Mouse (Mus musculus) lung, adult 2 months (tissue): ENCODE measurements at regions not wholly inside any gene's neighbourhood (a gene's known extent, or its start where the extent isn't known, plus 50 kb on each side); places are given as distances from the start of the nearest gene placed in this dataset.

Experiments used
- DNase-seq: peaks from one replicate; pipeline ENCODE4 v3.0.0; 2022
- H3K4me1 ChIP-seq: fragments of 200-500 bp; 2 replicates; pipeline ENCODE4 v1.6.1; 2011; ENCODE audit warnings: low read length; ENCODE audit not compliant: control insufficient read depth, insufficient read depth
- H3K4me3 ChIP-seq: fragments of 200-500 bp; replicated peaks from 2 replicates; pipeline ENCODE3; 2011; ENCODE audit warnings: low read depth, mild to moderate bottlenecking, control low read depth, low read length; ENCODE audit errors: extremely low read depth
- CTCF ChIP-seq: fragments of 200-500 bp; IDR thresholded peaks from 2 replicates; pipeline ENCODE4 v1.5.1; 2011; ENCODE audit warnings: mild to moderate bottlenecking, low read length, control low read depth; ENCODE audit not compliant: insufficient read depth
- POLR2A ChIP-seq: fragments of 200-500 bp; IDR thresholded peaks from 2 replicates; pipeline ENCODE4 v1.6.1; 2011; ENCODE audit warnings: low read depth, mild to moderate bottlenecking, control low read depth, low read length, borderline replicate concordance; ENCODE audit errors: extremely low read depth
- WGBS: fragments of 180-500 bp; shearing (Covaris S2); methylation state at CpG from one replicate; pipeline ENCODE4 v1.1.7; 2018; 5-methylcytosine and 5-hydroxymethylcytosine counted together

DNA sequence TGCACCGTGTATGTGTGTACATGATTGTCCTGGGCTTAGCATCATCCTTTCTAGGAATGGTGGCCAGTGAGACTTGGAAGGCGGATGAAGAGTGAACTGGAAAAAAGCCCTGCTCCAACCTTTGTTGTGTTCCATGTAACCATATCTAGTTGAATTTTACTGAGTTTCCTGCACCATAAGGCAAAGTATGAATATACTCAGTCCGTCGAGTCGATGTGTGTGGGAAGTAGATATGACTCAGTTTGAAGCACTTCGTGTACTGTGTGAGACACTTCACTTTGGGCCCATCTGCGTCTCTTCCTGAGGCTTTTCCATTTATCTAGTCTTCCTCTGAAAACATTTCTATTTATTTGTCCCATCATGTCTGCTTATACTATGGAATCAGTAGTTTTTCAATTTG, 139.5 kb upstream of the Sp8 start:
- DNase-seq = no peak
- WGBS = 83% methylated on average over 7 of the region's 7 CpGs
- TF ChIP-seq POLR2A (no peak), CTCF (no peak)
- no peak overlapping the region for H3K4me3 ChIP-seq
- H3K4me1 ChIP-seq = no peaks in the 10 kb centered on the region

DNA sequence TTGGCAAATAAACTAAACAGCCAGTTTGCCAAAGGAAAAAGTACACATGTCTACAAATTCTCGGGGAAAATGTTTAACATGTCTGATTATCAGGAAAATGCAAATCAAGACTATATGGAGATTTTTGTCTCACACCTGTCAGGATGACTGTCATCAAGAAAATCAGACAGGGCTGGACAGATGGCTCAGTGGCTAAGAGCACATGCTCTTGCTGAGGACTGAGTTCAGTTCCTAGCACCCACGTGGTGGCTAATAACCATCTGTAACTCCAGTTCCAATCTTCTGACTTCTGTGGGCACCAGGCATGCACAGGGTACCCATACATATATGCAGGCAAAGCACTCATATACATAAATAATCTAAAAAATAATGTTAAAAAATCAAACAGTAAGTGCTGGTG, 141.3 kb upstream of the Sp8 start:
- DNase-seq = no peak
- no peaks in the 10 kb centered on the region for H3K4me1 ChIP-seq
- WGBS = 78% methylated on average over 2 of the region's 2 CpGs
- TF ChIP-seq POLR2A = no peak
- TF ChIP-seq CTCF = no peak
- no peak overlapping the region for H3K4me3 ChIP-seq

DNA sequence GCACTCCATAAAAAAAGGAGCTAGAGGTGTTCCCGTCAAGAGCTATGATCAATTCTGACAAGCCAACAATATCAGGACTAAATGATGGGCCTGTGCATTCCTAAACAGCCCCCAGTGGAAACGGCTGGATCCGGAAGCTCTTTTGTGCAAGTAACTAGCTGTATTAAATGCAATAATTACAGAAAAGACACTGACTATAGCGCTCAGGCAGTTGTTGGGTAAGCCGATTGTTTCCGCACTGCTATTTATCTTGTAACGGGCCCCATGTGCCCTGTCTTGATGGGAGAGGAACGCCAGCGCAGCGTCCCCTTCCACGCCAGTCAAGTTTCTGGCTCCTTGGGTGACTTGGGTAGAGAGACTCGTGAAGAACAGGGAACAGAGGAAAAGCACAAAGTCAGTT, 142.4 kb upstream of the Sp8 start:
- no peak overlapping the region for H3K4me3 ChIP-seq
- TF ChIP-seq POLR2A = no peak
- no peak for TF ChIP-seq CTCF
- DNase-seq = no peak
- no peaks in the 10 kb centered on the region for H3K4me1 ChIP-seq
- WGBS = 32% methylated on average over 12 of the region's 12 CpGs

DNA sequence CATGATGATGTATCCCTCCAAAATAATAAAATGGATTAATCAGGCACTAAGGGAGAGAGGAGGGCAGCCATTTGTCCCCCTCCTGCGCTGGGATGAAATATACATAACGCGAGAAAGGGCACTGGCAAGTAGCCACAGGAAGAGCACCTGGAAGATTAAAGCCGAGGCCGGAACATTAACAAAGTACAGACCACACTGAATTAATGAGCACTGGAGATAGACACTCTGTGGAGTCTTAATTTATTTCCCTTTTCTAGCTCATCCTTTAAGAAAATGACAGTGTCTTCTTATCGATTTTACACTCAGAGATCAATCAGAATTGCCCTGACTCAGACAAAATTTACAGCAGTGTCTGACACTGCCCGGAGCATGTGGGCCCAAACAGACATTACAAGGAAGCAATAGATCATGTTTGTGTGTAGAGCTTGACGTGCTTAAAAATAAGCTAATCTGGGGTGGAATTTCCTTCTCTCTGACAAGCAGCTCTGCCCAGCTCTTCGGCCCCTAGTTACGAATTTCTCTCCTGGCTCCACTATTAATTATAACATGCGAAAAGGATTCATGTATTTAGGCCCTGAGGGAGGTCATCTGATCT, 143.0 kb upstream of the Sp8 start:
- no peak for DNase-seq
- Histone ChIP-seq H3K4me1 (no peaks in the 10 kb centered on the region), H3K4me3 (no peak overlapping the region)
- TF ChIP-seq POLR2A = no peak
- no peak for TF ChIP-seq CTCF
- 28% methylated on average over 11 of the region's 11 CpGs for WGBS

DNA sequence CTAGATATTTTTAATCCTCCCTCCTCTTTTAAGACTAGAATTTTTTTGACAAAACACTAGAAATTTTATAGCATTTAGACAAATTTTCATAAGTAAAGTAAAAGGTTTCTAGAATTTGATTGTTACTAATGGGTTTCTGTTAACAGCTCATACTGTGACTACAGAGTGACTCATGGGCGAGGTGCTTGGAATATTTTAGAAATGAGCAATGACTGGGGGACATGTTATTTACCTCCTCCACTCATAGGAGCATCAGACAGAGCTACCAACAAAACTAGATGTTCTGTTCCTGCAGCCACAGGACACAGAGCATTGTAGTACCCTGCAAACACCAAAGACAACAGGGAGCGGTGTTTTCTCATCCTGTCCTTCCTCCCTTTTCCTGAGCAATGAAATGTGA, 144.3 kb upstream of the Sp8 start:
- DNase-seq = no peak
- WGBS = 76% methylated on average over 2 of the region's 2 CpGs
- no peaks in the 10 kb centered on the region for H3K4me1 ChIP-seq
- no peak for TF ChIP-seq POLR2A
- TF ChIP-seq CTCF = no peak
- H3K4me3 ChIP-seq = no peak overlapping the region

DNA sequence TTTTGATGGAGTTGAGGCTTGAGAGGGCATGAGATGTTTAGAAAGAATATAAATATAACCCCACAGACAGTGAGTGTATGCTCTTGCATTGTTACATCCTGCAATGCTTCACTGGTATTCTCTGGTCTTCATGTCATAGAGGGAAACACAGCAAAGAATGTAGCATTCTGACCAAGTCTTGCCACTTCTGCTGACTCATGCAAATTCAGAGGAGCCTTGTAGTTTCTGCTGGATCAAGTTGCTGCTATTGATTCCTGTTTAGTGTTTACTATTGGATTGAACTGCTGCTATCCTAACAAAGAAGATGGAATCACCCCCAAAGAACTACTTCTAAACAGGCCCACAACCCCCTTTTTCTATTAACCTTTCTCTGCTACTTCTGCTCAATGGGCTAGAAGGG, 148.0 kb upstream of the Sp8 start:
- no peaks in the 10 kb centered on the region for H3K4me1 ChIP-seq

DNA sequence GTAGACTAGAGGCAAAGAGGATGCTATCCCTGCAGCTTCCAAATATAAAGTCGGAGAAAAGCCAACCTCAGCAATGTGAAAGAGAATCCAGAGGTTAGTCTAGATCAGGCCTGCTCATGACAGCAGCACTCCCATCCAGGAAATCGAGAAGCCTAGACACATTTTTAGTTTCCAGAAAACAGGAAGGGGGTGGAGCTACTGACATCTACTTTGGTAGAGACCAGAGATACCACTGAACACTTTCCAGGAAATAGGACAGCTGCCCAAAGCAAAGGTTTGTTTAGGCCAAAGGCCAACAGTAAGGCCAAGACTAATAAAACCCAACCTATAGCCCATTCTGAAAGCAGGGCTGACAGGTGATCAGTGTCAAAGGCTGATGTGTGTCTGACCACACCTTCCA, 151.4 kb upstream of the Sp8 start:
- no peak for DNase-seq
- Histone ChIP-seq H3K4me1 (no peaks in the 10 kb centered on the region), H3K4me3 (no peak overlapping the region)
- TF ChIP-seq POLR2A (no peak), CTCF (no peak)
- WGBS = 57% methylated on average over 2 of the region's 2 CpGs

More for the DNA sequence above, 148.0 kb upstream of the Sp8 start:
- no peak overlapping the region for H3K4me3 ChIP-seq
- TF ChIP-seq POLR2A = no peak
- no peak for TF ChIP-seq CTCF
- DNase-seq = no peak

DNA sequence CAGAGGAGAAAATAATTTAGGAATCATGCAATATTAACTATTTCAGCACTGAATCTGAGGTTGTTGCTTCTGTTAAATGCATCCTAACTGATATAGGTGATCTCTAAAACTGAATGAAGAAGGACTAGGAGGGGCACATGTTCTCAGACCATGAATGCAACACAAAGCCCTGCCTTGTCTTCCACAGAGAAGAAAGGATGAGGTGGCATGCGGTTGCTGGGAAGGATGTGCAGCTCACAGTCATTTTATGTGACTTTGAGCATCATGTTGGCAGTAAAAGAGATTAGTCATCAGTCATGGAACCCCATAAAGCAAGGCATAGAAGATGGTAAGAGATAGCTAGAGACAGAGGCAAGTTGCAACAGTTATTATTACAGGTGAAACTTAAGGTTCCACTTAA, 163.2 kb upstream of the Sp8 start:
- WGBS = 96% methylated on average over 1 of the region's 1 CpGs
- Histone ChIP-seq H3K4me3 (no peak overlapping the region), H3K4me1 (no peaks in the 10 kb centered on the region)
- DNase-seq = no peak
- TF ChIP-seq POLR2A (no peak), CTCF (no peak)

DNA sequence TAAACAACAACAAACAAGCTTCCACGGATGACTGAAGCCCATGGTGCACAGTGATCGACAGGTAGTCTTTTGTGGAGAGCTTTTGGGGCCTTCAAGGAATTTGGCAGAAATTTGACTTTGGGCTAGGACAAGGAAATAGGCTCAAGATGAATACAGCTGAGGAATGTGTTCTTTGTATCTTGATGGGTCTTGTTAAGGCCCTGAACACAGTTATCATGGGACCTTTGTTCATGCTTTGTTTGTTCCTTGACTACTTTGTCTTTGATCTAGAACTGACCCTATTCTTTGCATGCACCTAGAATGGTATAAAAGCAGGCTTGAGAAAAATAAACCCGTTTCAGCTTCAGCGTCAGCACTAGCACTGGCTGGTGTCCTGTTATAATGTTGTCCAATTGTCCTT, 168.1 kb upstream of the Sp8 start:
- H3K4me1 ChIP-seq = no peaks in the 10 kb centered on the region
- 82% methylated on average over 4 of the region's 4 CpGs for WGBS
- no peak overlapping the region for H3K4me3 ChIP-seq
- TF ChIP-seq POLR2A (no peak), CTCF (no peak)
- no peak for DNase-seq

DNA sequence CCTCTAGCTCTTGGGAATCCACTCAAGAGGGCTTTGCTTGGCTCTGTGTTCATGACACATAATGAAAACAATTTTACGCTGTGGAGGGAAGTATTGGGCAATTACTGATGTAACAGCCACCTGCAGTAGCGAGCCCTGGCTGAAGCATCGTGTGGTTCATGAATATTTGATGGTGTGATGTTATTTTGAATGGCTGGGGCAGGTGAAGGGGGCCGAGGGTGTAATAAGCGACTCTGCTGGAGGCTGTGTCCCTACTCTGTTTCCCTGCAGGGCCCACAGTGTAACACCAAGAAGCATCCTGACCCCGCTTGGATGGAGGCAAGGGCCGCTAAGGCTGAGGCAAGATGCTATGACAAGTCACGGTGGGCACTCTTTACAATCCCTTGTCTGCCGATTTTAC, 184.6 kb upstream of the Sp8 start:
- H3K4me3 ChIP-seq = no peak overlapping the region
- WGBS = 40% methylated on average over 9 of the region's 9 CpGs

DNA sequence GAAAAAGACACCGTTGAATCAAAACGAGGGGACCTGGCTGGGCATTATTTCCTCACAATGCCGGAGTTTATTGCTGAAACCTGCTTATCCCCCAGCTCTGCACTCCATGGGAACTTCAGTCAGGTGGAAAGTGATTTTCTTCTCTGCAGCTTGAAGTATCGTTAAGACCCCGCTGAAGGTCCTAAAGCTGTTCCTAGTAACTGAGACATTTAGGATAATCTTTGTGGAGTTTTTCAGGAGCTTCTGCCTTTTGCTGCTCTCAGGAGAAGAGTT, 185.0 kb upstream of the Sp8 start:
- no peak for TF ChIP-seq POLR2A
- no peak for TF ChIP-seq CTCF
- Histone ChIP-seq H3K4me1 (no peaks in the 10 kb centered on the region), H3K4me3 (no peak overlapping the region)
- 14% methylated on average over 5 of the region's 5 CpGs for WGBS
- no peak for DNase-seq

More for the DNA sequence above, 184.6 kb upstream of the Sp8 start:
- no peaks in the 10 kb centered on the region for H3K4me1 ChIP-seq
- DNase-seq = no peak
- TF ChIP-seq CTCF (no peak), POLR2A (no peak)
